Mouse (Mus musculus) midbrain, embryonic 10.5 days (tissue): ENCODE data around the gene Cflar. TPM values are rescaled to one million over a fixed set of nuclear protein-coding genes. Genes with fewer than 3 reads are reported as not detected.
"Not testable (repeated sequence)": the region's sequence is repeated elsewhere in the genome, so short reads cannot be mapped to it uniquely, and the experiment has no call there.

Experiments used
- DNase-seq: peaks from one replicate; pipeline ENCODE4 v3.0.0-alpha.2; 2017; ENCODE audit warnings: low spot score
- H3K27ac ChIP-seq: fragments of 300-500 bp; sonication (generic); replicated peaks from 2 replicates; pipeline ENCODE4 v1.5.1; 2016; ENCODE audit warnings: mild to moderate bottlenecking
- H3K27me3 ChIP-seq: fragments of 300-500 bp; sonication (generic); 2 replicates; pipeline ENCODE4 v1.6.1; 2016; ENCODE audit warnings: low read depth, mild to moderate bottlenecking; ENCODE audit not compliant: poor library complexity, severe bottlenecking
- H3K36me3 ChIP-seq: fragments of 300-500 bp; sonication (generic); 2 replicates; pipeline ENCODE4 v1.6.1; 2016; ENCODE audit warnings: mild to moderate bottlenecking, moderate library complexity
- H3K4me1 ChIP-seq: fragments of 300-500 bp; sonication (generic); 2 replicates; pipeline ENCODE4 v1.6.1; 2016
- H3K4me3 ChIP-seq: fragments of 300-500 bp; sonication (generic); 2 replicates; pipeline ENCODE4 v1.5.1; 2016; ENCODE audit warnings: mild to moderate bottlenecking, moderate library complexity
- H3K9me3 ChIP-seq: fragments of 300-500 bp; sonication (generic); replicated peaks from 2 replicates; pipeline ENCODE4 v1.6.1; 2016; ENCODE audit warnings: mild to moderate bottlenecking
- WGBS: fragments of 180-500 bp; shearing (Covaris S2); methylation state at CpG from one replicate; pipeline ENCODE4 v1.1.7; 2016; 5-methylcytosine and 5-hydroxymethylcytosine counted together
- polyA plus RNA-seq: library from polyadenylated mRNA; unstranded; fragments of >200 nt; fragmentation: Nextera tagmentation; extraction: Ambion mirVana; gene quantifications from 2 replicates; pipeline ENCODE4 v1.2.1, GENCODE M21; 2016

The Cflar gene
- polyA plus RNA-seq, 1 experiment from 2014 or later, result 24.5 TPM

GRCm38 (mm10) chr1:58777583-58777982, 66.3 kb downstream of the Cflar start:
- DNase-seq, result no peak
- 92% methylated on average over 1 of the region's 1 CpGs for WGBS

DNA sequence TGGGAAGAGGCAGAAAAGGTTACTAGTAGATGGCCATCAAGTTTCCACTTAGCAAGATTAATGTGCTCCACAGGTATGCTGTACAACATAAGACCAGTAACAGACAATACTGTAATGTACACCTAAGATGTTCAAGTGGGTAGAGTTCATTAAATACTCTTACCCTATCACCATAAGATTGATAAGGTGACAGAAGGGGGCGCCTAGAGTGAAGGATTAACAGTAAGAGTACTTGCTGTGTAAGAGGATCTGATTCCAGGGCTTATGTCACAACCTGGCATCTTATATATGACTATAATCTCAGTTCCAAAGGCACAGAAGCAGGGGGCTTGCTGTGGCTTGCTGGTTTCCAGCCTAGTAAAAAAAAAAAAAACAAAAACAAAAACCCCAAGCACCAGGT, 66.9 kb downstream of the Cflar start:
- WGBS, result 31% methylated on average over 1 of the region's 1 CpGs
- H3K4me1 ChIP-seq, result no peaks in the 10 kb centered on the region
- H3K27me3 ChIP-seq, result no peaks in the 10 kb centered on the region
- DNase-seq, result no peak
- no peak overlapping the region for H3K27ac ChIP-seq
- H3K36me3 ChIP-seq, result no peaks in the 10 kb centered on the region
- no peak overlapping the region for H3K4me3 ChIP-seq
- H3K9me3 ChIP-seq, result no peaks in the 10 kb centered on the region

More at GRCm38 (mm10) chr1:58777583-58777982, 66.3 kb downstream of the Cflar start:
- no peaks in the 10 kb centered on the region for H3K4me1 ChIP-seq
- no peaks in the 10 kb centered on the region for H3K27me3 ChIP-seq
- H3K36me3 ChIP-seq, result no peaks in the 10 kb centered on the region
- no peak overlapping the region for H3K4me3 ChIP-seq
- no peaks in the 10 kb centered on the region for H3K9me3 ChIP-seq
- H3K27ac ChIP-seq, result no peak overlapping the region

GRCm38 (mm10) chr1:58786276-58786675, 75.0 kb downstream of the Cflar start:
- Histone ChIP-seq H3K27ac (no peak overlapping the region), H3K27me3 (no peaks in the 10 kb centered on the region), H3K4me1 (no peaks in the 10 kb centered on the region), H3K4me3 (no peak overlapping the region), H3K36me3 (no peaks in the 10 kb centered on the region), H3K9me3 (no peaks in the 10 kb centered on the region)
- WGBS, result 91% methylated on average over 2 of the region's 2 CpGs
- DNase-seq, result no peak

GRCm38 (mm10) chr1:58788410-58788809, 77.1 kb downstream of the Cflar start:
- H3K9me3 ChIP-seq, result no peaks in the 10 kb centered on the region
- no peaks in the 10 kb centered on the region for H3K27me3 ChIP-seq
- DNase-seq, result no peak
- WGBS, result 93% methylated on average over 4 of the region's 4 CpGs
- H3K36me3 ChIP-seq, result no peaks in the 10 kb centered on the region
- H3K4me1 ChIP-seq, result no peaks in the 10 kb centered on the region
- no peak overlapping the region for H3K4me3 ChIP-seq
- H3K27ac ChIP-seq, result no peak overlapping the region

GRCm38 (mm10) chr1:58794705-58795104, 83.4 kb downstream of the Cflar start:
- H3K27me3 ChIP-seq, result 0 out of 2 replicates have a peak, but pooled peaks cover 5% of the 10 kb centered on the region
- H3K9me3 ChIP-seq, result no peaks in the 10 kb centered on the region
- no peaks in the 10 kb centered on the region for H3K36me3 ChIP-seq
- H3K4me1 ChIP-seq, result peaks cover 13% of the 10 kb centered on the region
- no peak overlapping the region for H3K4me3 ChIP-seq
- H3K27ac ChIP-seq, result no peak overlapping the region
- WGBS, result 54% methylated on average over 2 of the region's 2 CpGs
- no peak for DNase-seq

- Histone ChIP-seq H3K36me3 (no peaks in the 10 kb centered on the region), H3K27me3 (0 out of 2 replicates have a peak, but pooled peaks cover 5% of the 10 kb centered on the region), H3K27ac (peak within 1 kb of the TSS; percentile 81), H3K4me3 (peak within 1 kb of the TSS; percentile 65), H3K9me3 (no peaks in the 10 kb centered on the region), H3K4me1 (peaks cover 13% of the 10 kb centered on the region)
- 1% methylated on average over 42 of the region's 42 CpGs for WGBS
- DNase-seq, result peak; percentile 48
Measured at GRCm38 (mm10) chr1:58795291-58796058, 84.2 kb downstream of the Cflar start, which contains the start of gene Casp8. Gene Casp8 (plus strand): TSS chr1:58795374.

DNA sequence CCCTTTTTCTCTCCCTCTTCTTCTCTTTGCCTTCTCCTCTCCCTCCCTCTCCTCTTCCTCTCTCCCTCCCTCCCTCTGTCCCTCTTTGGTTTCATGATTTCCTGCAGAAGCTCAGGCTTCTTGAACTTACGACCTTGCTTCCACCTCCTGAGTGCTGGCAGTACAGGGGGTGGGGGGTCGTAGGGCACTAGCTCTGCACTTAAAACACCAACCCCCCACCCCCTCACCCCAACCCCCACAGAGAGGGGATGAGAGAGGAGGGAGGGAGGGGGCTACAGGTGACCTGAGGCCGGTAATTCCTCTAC, 84.7 kb downstream of the Cflar start:
- Histone ChIP-seq H3K9me3 (no peaks in the 10 kb centered on the region), H3K27ac (peak overlapping the region; percentile 81), H3K27me3 (0 out of 2 replicates have a peak, but pooled peaks cover 5% of the 10 kb centered on the region), H3K4me3 (peak overlapping the region; percentile 65), H3K36me3 (no peaks in the 10 kb centered on the region), H3K4me1 (peaks cover 13% of the 10 kb centered on the region)
- 1% methylated on average over 3 of the region's 3 CpGs for WGBS
- DNase-seq, result peak; percentile 20

- DNase-seq, result no peak
- WGBS, result 77% methylated on average over 4 of the region's 4 CpGs
- H3K27ac ChIP-seq, result no peak overlapping the region
- H3K4me3 ChIP-seq, result no peak overlapping the region
- H3K27me3 ChIP-seq, result 0 out of 2 replicates have a peak, but pooled peaks cover 5% of the 10 kb centered on the region
- peaks cover 13% of the 10 kb centered on the region for H3K4me1 ChIP-seq
- no peaks in the 10 kb centered on the region for H3K9me3 ChIP-seq
- H3K36me3 ChIP-seq, result no peaks in the 10 kb centered on the region
Measured at GRCm38 (mm10) chr1:58796853-58797252, 85.5 kb downstream of the Cflar start.

- Histone ChIP-seq H3K27ac (no peak overlapping the region), H3K9me3 (no peaks in the 10 kb centered on the region), H3K4me1 (peaks cover 13% of the 10 kb centered on the region), H3K4me3 (no peak overlapping the region), H3K36me3 (no peaks in the 10 kb centered on the region), H3K27me3 (0 out of 2 replicates have a peak, but pooled peaks cover 5% of the 10 kb centered on the region)
- DNase-seq, result no peak
- WGBS, result 86% methylated on average over 2 of the region's 2 CpGs
Measured at GRCm38 (mm10) chr1:58797370-58797769, 86.1 kb downstream of the Cflar start.

GRCm38 (mm10) chr1:58798911-58799310, 87.6 kb downstream of the Cflar start:
- no peaks in the 10 kb centered on the region for H3K9me3 ChIP-seq

DNA sequence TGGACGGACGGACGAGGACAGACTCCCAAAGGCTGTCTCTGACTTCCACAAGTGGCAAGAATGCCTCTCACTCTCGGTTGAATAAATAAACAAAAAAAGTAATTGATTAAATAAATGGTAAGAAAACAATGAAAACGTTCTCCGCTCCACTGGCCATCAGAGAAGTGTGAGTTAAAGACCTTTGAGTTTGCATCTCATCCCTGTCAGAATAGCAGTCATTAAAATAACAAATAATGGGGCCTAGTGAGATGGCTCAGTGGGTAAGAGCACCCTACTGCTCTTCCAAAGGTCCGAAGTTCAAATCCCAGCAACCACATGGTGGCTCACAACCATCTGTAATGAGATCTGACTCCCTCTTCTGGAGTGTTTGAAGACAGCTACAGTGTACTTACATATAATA, 89.3 kb downstream of the Cflar start:
- 79% methylated on average over 7 of the region's 7 CpGs for WGBS
- not testable (repeated sequence) for H3K9me3 ChIP-seq, H3K27ac ChIP-seq, DNase-seq, H3K4me1 ChIP-seq, H3K4me3 ChIP-seq, H3K27me3 ChIP-seq, H3K36me3 ChIP-seq

More at GRCm38 (mm10) chr1:58798911-58799310, 87.6 kb downstream of the Cflar start:
- 90% methylated on average over 4 of the region's 4 CpGs for WGBS
- Histone ChIP-seq H3K36me3 (no peaks in the 10 kb centered on the region), H3K27me3 (0 out of 2 replicates have a peak, but pooled peaks cover 5% of the 10 kb centered on the region), H3K4me3 (no peak overlapping the region), H3K27ac (no peak overlapping the region), H3K4me1 (peaks cover 13% of the 10 kb centered on the region)
- DNase-seq, result no peak

DNA sequence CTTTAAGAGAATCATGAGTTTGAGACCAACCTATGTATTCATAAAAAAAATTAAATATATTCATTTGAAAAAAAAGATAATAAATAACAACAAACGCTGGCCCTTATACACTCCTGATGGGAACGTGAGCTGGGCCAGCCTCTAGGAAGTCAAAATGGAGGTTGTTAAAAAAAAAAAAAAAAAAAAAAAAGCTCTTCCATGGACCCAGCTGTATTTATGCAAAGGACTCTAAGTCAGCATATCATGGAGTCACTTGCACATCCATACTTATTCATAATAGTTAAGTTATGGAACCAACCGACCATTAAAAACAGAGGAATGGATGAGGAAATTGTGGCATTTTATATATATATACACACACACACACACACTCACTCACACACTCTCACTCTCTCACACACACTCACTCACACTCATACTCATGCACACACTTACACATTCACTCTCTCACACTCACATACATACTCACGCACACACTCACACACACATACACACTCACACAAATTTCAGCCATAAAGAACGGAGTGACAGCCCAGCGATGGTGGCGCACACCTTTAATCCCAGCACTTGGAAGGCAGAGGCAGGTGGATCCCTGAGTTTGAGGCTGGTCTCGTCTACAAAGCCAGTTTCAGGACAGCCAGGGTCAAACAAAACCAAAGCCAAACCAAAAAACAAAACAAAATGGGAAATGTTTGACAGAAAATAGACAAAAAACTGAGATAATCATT, 90.4 kb downstream of the Cflar start:
- Histone ChIP-seq H3K4me1 (peaks cover 3% of the 10 kb centered on the region; the same call in 1 of the 2 replicates), H3K36me3 (no peaks in the 10 kb centered on the region), H3K27ac (no peak overlapping the region), H3K9me3 (no peaks in the 10 kb centered on the region), H3K4me3 (no peak overlapping the region), H3K27me3 (no peaks in the 10 kb centered on the region)
- DNase-seq, result no peak
- WGBS, result 94% methylated on average over 8 of the region's 8 CpGs
